Mouse (Mus musculus) right cerebral cortex, postnatal 36 days (tissue): ENCODE measurements around the gene Ldah.

Source experiments
- DNase-seq, 2 experiments: peaks; one replicate each; pipeline ENCODE4 v3.0.0; 2022; ENCODE audit warnings: low spot score in 2 of 2, mixed read lengths in 1 of 2

Ldah gene

GRCm38 (mm10) chr12:8281225-8282017, 73.5 kb downstream of the Ldah start:
- DNase-seq: no peak

GRCm38 (mm10) chr12:8287970-8288369, 80.1 kb downstream of the Ldah start:
- no peak for DNase-seq

GRCm38 (mm10) chr12:8289099-8289498, 81.2 kb downstream of the Ldah start:
- no peak for DNase-seq

- no peak for DNase-seq
Measured at GRCm38 (mm10) chr12:8289499-8289898, 81.6 kb downstream of the Ldah start.

GRCm38 (mm10) chr12:8291157-8291853, 83.4 kb downstream of the Ldah start:
- DNase-seq: no peak

GRCm38 (mm10) chr12:8295307-8295913, 87.5 kb downstream of the Ldah start:
- DNase-seq: no peak

GRCm38 (mm10) chr12:8296154-8296553, 88.2 kb downstream of the Ldah start:
- DNase-seq: no peak

- no peak for DNase-seq
Measured at GRCm38 (mm10) chr12:8297586-8298214, 89.8 kb downstream of the Ldah start.

- DNase-seq: no peak
Measured at GRCm38 (mm10) chr12:8298361-8299142, 90.6 kb downstream of the Ldah start.

GRCm38 (mm10) chr12:8299143-8300110, 91.5 kb downstream of the Ldah start:
- no peak for DNase-seq

GRCm38 (mm10) chr12:8300111-8300480, 92.2 kb downstream of the Ldah start:
- DNase-seq: no peak

- DNase-seq: no peak
Measured at GRCm38 (mm10) chr12:8300521-8300920, 92.6 kb downstream of the Ldah start.

- no peak for DNase-seq
Measured at GRCm38 (mm10) chr12:8301011-8301814, 93.3 kb downstream of the Ldah start.

- DNase-seq: no peak
Measured at GRCm38 (mm10) chr12:8301841-8302431, 94.0 kb downstream of the Ldah start, which contains the start of gene Gdf7. Gene Gdf7 (minus strand): TSS chr12:8301954.

GRCm38 (mm10) chr12:8305258-8305657, 97.4 kb downstream of the Ldah start:
- DNase-seq: no peak

- no peak for DNase-seq
Measured at GRCm38 (mm10) chr12:8306432-8306831, 98.5 kb downstream of the Ldah start.

GRCm38 (mm10) chr12:8306910-8307309, 99.0 kb downstream of the Ldah start:
- DNase-seq: no peak

- DNase-seq: no peak
Measured at GRCm38 (mm10) chr12:8310992-8311391, 103.1 kb downstream of the Ldah start.

- DNase-seq: no peak
Measured at GRCm38 (mm10) chr12:8312266-8312665, 104.4 kb downstream of the Ldah start.
